Mouse (Mus musculus): ENCODE results near the gene Tollip.

Tollip gene

GRCm38 (mm10) chr7:141918407-141918806 is at the start of gene Tollip:
Gene Tollip, minus strand, starts transcription at chr7:141918507.
- DNase-seq, result no peak

GRCm38 (mm10) chr7:141966281-141966680 is 48.0 kb upstream of the Tollip start:
- DNase-seq, result no peak

GRCm38 (mm10) chr7:141962521-141962920 is 44.2 kb upstream of the Tollip start:
- no peak for DNase-seq

GRCm38 (mm10) chr7:141961491-141961890 is 43.2 kb upstream of the Tollip start:
- no peak for DNase-seq

- DNase-seq, result no peak
Observed at GRCm38 (mm10) chr7:141960926-141961325, 42.6 kb upstream of the Tollip start.

GRCm38 (mm10) chr7:141959133-141959532 is 40.8 kb upstream of the Tollip start:
- DNase-seq, result no peak

GRCm38 (mm10) chr7:141958211-141958610 is 39.9 kb upstream of the Tollip start:
- DNase-seq, result no peak

- DNase-seq, result no peak
Observed at GRCm38 (mm10) chr7:141957524-141958051, 39.3 kb upstream of the Tollip start.

- DNase-seq, result no peak
Observed at GRCm38 (mm10) chr7:141956174-141956566, 37.9 kb upstream of the Tollip start.

- no peak for DNase-seq
Observed at GRCm38 (mm10) chr7:141955565-141956173, 37.4 kb upstream of the Tollip start.

GRCm38 (mm10) chr7:141953616-141954015 is 35.3 kb upstream of the Tollip start:
- DNase-seq, result no peak

- DNase-seq, result no peak
Observed at GRCm38 (mm10) chr7:141952920-141953319, 34.6 kb upstream of the Tollip start.

GRCm38 (mm10) chr7:141951821-141952220 is 33.5 kb upstream of the Tollip start:
- DNase-seq, result no peak

GRCm38 (mm10) chr7:141950104-141951013 is 32.1 kb upstream of the Tollip start:
- DNase-seq, result no peak

- no peak for DNase-seq
Observed at GRCm38 (mm10) chr7:141949799-141950103, 31.4 kb upstream of the Tollip start.

- peak; percentile 67 to 72 for DNase-seq
Observed at GRCm38 (mm10) chr7:141948906-141949798, 30.8 kb upstream of the Tollip start, which contains the start of gene Brsk2. Gene Brsk2, plus strand, starts transcription at chr7:141949751.

- DNase-seq, result no peak
Observed at GRCm38 (mm10) chr7:141948045-141948444, 29.7 kb upstream of the Tollip start.

GRCm38 (mm10) chr7:141947512-141947911 is 29.2 kb upstream of the Tollip start:
- no peak for DNase-seq

- no peak for DNase-seq
Observed at GRCm38 (mm10) chr7:141945927-141946326, 27.6 kb upstream of the Tollip start.

- no peak for DNase-seq
Observed at GRCm38 (mm10) chr7:141943444-141943843, 25.1 kb upstream of the Tollip start.

- no peak for DNase-seq
Observed at GRCm38 (mm10) chr7:141934951-141935350, 16.6 kb upstream of the Tollip start.

GRCm38 (mm10) chr7:141934128-141934898 is 16.0 kb upstream of the Tollip start:
- no peak for DNase-seq

All from spleen, adult 18-20 months (tissue).